Mouse (Mus musculus): ENCODE measurements around the gene Gm49361. TPM values are rescaled to one million over a fixed set of nuclear protein-coding genes. Genes with fewer than 3 reads are reported as not detected.

The Gm49361 gene
- total RNA-seq, 1 experiment = not detected

DNA sequence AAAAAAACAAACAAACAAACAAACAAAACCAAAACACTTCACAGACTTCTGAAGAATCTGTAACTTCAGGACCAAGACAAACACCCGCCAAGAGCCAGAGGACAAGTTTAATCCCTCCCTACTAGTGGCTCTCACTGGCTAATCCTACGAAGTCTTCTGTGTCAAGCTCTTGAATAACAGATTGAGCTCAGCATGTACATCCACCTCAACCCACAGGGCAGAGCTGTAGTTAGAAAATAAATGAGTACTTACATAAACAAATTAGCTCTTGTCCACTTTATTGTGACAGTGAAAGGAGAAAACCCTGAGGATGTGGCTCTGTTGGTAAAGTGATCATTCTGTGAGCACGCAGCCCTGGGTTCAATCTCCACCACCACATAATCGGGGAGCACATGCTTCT, 124.2 kb downstream of the Gm49361 start:
- Histone ChIP-seq H3K4me1 (ENCODE audit: control insufficient read depth in 2 of 2, insufficient read depth in 2 of 2, low read length in 2 of 2, poor library complexity in 1 of 2) (0 out of 4 replicates have a peak, but pooled peaks cover 0 to 2% of the 10 kb centered on the region in 2 experiments), H3K4me3 (ENCODE audit: insufficient read depth in 1 of 2, low read depth in 1 of 2, low read length in 2 of 2, poor library complexity in 1 of 2, severe bottlenecking in 1 of 2) (no peak overlapping the region), H3K27ac (ENCODE audit: insufficient read depth, low read depth, low read length, poor library complexity, severe bottlenecking) (no peak overlapping the region), H3K9me3 (ENCODE audit: control insufficient read depth, insufficient read depth, low read depth, low read length) (no peaks in the 10 kb centered on the region), H3K36me3 (ENCODE audit: control insufficient read depth, insufficient read depth, low read length, poor library complexity, severe bottlenecking) (peaks cover 8% of the 10 kb centered on the region), H3K9ac (ENCODE audit: insufficient read depth, low read depth, low read length, poor library complexity, severe bottlenecking) (no peak overlapping the region)
- in situ Hi-C loops (cut with MboI; ENCODE audit: low sequenced_read_pairs in 2 of 2, unreplicated experiment in 2 of 2) = no loop called here
- DNase-seq (ENCODE audit: low read depth, low spot score) = no peak
- TF ChIP-seq ZNF384 (IDR thresholded peaks at IDR 0.05; ENCODE audit: low read depth, low read length) = no peak
- TF ChIP-seq MAFK (IDR thresholded peaks at IDR 0.05; ENCODE audit: insufficient read depth, low read depth, low read length) = no peak
- TF ChIP-seq HCFC1 (IDR thresholded peaks at IDR 0.05; ENCODE audit: borderline replicate concordance, insufficient read depth, low read length) = no peak
- no peak for TF ChIP-seq CHD2 (IDR thresholded peaks at IDR 0.05; ENCODE audit: low read depth, low read length)
- TF ChIP-seq ZC3H11A (IDR thresholded peaks at IDR 0.05; ENCODE audit: borderline replicate concordance, low read depth, low read length) = no peak

DNA sequence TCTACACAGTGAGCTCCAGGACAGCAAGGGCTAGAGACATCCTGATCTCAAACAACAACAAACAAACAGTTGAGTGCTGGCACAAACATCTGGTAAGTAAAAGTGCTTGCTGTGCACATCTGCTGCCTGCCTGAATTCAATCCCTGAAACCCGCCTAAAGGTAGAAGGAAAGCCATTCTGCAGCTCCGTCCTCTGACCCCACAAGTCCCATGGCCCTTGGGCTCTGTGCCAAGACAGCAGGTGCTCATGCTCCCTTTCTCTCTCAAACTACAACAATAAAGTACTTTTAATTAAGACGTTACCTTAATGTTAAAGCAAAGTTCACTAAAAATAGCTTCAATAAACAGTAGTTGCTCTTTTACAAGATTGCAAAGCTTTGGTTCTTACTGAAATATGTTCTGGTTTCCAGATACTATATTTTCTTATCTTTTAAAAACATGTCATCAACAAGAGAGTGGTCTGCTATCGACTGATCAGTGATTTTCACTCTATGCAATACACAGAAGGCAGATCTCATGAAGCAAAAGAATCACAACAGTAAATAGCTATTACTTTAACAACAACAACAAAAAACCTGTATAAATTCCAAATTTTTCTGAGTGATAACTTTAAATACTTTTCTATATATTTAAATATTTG, 125.2 kb downstream of the Gm49361 start:
- H3K4me1 ChIP-seq (ENCODE audit: control insufficient read depth in 2 of 2, insufficient read depth in 2 of 2, low read length in 2 of 2, poor library complexity in 1 of 2) = 0 out of 4 replicates have a peak, but pooled peaks cover 0 to 2% of the 10 kb centered on the region in 2 experiments
- no peak overlapping the region for H3K27ac ChIP-seq (ENCODE audit: insufficient read depth, low read depth, low read length, poor library complexity, severe bottlenecking)
- DNase-seq (ENCODE audit: low read depth, low spot score) = no peak
- H3K9me3 ChIP-seq (ENCODE audit: control insufficient read depth, insufficient read depth, low read depth, low read length) = no peaks in the 10 kb centered on the region
- in situ Hi-C loops (cut with MboI; ENCODE audit: low sequenced_read_pairs in 2 of 2, unreplicated experiment in 2 of 2) = no loop called here
- peaks cover 8% of the 10 kb centered on the region for H3K36me3 ChIP-seq (ENCODE audit: control insufficient read depth, insufficient read depth, low read length, poor library complexity, severe bottlenecking)
- no peak overlapping the region for H3K4me3 ChIP-seq (ENCODE audit: insufficient read depth in 1 of 2, low read depth in 1 of 2, low read length in 2 of 2, poor library complexity in 1 of 2, severe bottlenecking in 1 of 2)
- no peak for TF ChIP-seq ZC3H11A (IDR thresholded peaks at IDR 0.05; ENCODE audit: borderline replicate concordance, low read depth, low read length)
- TF ChIP-seq ZNF384 (IDR thresholded peaks at IDR 0.05; ENCODE audit: low read depth, low read length) = no peak
- no peak overlapping the region for H3K9ac ChIP-seq (ENCODE audit: insufficient read depth, low read depth, low read length, poor library complexity, severe bottlenecking)

DNA sequence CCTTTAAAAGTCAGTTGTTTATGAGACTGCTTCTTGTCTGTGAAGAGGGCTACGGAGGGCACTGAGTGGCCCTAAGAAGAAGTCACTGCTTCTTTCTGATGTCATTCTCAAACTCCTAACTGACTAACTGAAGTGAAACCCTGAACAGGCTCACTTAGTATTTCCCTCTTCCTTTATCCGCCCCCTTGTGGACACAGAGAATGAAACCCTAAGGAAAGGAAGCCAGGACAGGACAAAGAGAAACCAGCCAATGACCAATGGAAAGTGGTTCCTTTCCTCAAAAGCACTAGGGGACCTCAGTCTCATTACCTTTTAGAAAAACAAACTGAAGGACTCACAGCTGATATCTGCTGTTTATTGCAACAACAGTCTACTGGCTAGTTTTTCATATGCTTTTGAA, 126.4 kb downstream of the Gm49361 start:
- H3K9ac ChIP-seq (ENCODE audit: insufficient read depth, low read depth, low read length, poor library complexity, severe bottlenecking) = no peak overlapping the region
- peaks cover 8% of the 10 kb centered on the region for H3K36me3 ChIP-seq (ENCODE audit: control insufficient read depth, insufficient read depth, low read length, poor library complexity, severe bottlenecking)
- TF ChIP-seq ZC3H11A (IDR thresholded peaks at IDR 0.05; ENCODE audit: borderline replicate concordance, low read depth, low read length) (no peak), CHD2 (IDR thresholded peaks at IDR 0.05; ENCODE audit: low read depth, low read length) (no peak), HCFC1 (IDR thresholded peaks at IDR 0.05; ENCODE audit: borderline replicate concordance, insufficient read depth, low read length) (no peak), ZNF384 (IDR thresholded peaks at IDR 0.05; ENCODE audit: low read depth, low read length) (no peak), MAFK (IDR thresholded peaks at IDR 0.05; ENCODE audit: insufficient read depth, low read depth, low read length) (no peak)
- 0 out of 4 replicates have a peak, but pooled peaks cover 0 to 2% of the 10 kb centered on the region in 2 experiments for H3K4me1 ChIP-seq (ENCODE audit: control insufficient read depth in 2 of 2, insufficient read depth in 2 of 2, low read length in 2 of 2, poor library complexity in 1 of 2)
- H3K9me3 ChIP-seq (ENCODE audit: control insufficient read depth, insufficient read depth, low read depth, low read length) = no peaks in the 10 kb centered on the region
- in situ Hi-C loops (cut with MboI; ENCODE audit: low sequenced_read_pairs in 2 of 2, unreplicated experiment in 2 of 2) = no loop called here
- peak; percentile 66 for DNase-seq (ENCODE audit: low read depth, low spot score)
- H3K4me3 ChIP-seq (ENCODE audit: insufficient read depth in 1 of 2, low read depth in 1 of 2, low read length in 2 of 2, poor library complexity in 1 of 2, severe bottlenecking in 1 of 2) = no peak overlapping the region
- no peak overlapping the region for H3K27ac ChIP-seq (ENCODE audit: insufficient read depth, low read depth, low read length, poor library complexity, severe bottlenecking)

GRCm38 (mm10) chr14:57617675-57618074, 128.2 kb downstream of the Gm49361 start:
- Histone ChIP-seq H3K27ac (ENCODE audit: insufficient read depth, low read depth, low read length, poor library complexity, severe bottlenecking) (no peak overlapping the region), H3K9me3 (ENCODE audit: control insufficient read depth, insufficient read depth, low read depth, low read length) (no peaks in the 10 kb centered on the region), H3K36me3 (ENCODE audit: control insufficient read depth, insufficient read depth, low read length, poor library complexity, severe bottlenecking) (peaks cover 8% of the 10 kb centered on the region), H3K9ac (ENCODE audit: insufficient read depth, low read depth, low read length, poor library complexity, severe bottlenecking) (no peak overlapping the region), H3K4me1 (ENCODE audit: control insufficient read depth in 2 of 2, insufficient read depth in 2 of 2, low read length in 2 of 2, poor library complexity in 1 of 2) (0 out of 4 replicates have a peak, but pooled peaks cover 0 to 2% of the 10 kb centered on the region in 2 experiments), H3K4me3 (ENCODE audit: insufficient read depth in 1 of 2, low read depth in 1 of 2, low read length in 2 of 2, poor library complexity in 1 of 2, severe bottlenecking in 1 of 2) (no peak overlapping the region)
- in situ Hi-C loops (cut with MboI; ENCODE audit: low sequenced_read_pairs in 2 of 2, unreplicated experiment in 2 of 2) = no loop called here
- TF ChIP-seq CHD2 (IDR thresholded peaks at IDR 0.05; ENCODE audit: low read depth, low read length) (no peak), MAFK (IDR thresholded peaks at IDR 0.05; ENCODE audit: insufficient read depth, low read depth, low read length) (no peak), ZC3H11A (IDR thresholded peaks at IDR 0.05; ENCODE audit: borderline replicate concordance, low read depth, low read length) (no peak), ZNF384 (IDR thresholded peaks at IDR 0.05; ENCODE audit: low read depth, low read length) (no peak), HCFC1 (IDR thresholded peaks at IDR 0.05; ENCODE audit: borderline replicate concordance, insufficient read depth, low read length) (no peak)
- no peak for DNase-seq (ENCODE audit: low read depth, low spot score)

All from ES-E14 (cell line).